Mouse (Mus musculus) olfactory bulb, adult 2 months (tissue): ENCODE data around the gene Asb7. TPM values are rescaled to one million over a fixed set of nuclear protein-coding genes. Genes with fewer than 3 reads are reported as not detected.

Experiments
- H3K27ac ChIP-seq: fragments of 200-500 bp; 2 replicates; pipeline ENCODE4 v1.5.1; 2012; ENCODE audit warnings: low read depth, low read length; ENCODE audit not compliant: insufficient read depth
- H3K4me1 ChIP-seq: fragments of 200-500 bp; 2 replicates; pipeline ENCODE4 v1.6.1; 2012; ENCODE audit warnings: low read length; ENCODE audit not compliant: control insufficient read depth, insufficient read depth
- H3K4me3 ChIP-seq: fragments of 200-500 bp; 2 replicates; pipeline ENCODE4 v1.5.1; 2012; ENCODE audit warnings: mild to moderate bottlenecking, low read depth, low read length, moderate library complexity; ENCODE audit not compliant: insufficient read depth
- CTCF ChIP-seq: fragments of 200-500 bp; IDR thresholded peaks from 2 replicates; pipeline ENCODE4 v1.5.1; 2012; ENCODE audit warnings: low read depth, mild to moderate bottlenecking, low read length, moderate library complexity; ENCODE audit not compliant: insufficient read depth
- POLR2A ChIP-seq: fragments of 200-500 bp; IDR thresholded peaks from 2 replicates; pipeline ENCODE4 v1.6.1; 2012; ENCODE audit warnings: mild to moderate bottlenecking, low read depth, low read length, moderate library complexity; ENCODE audit not compliant: insufficient read depth
- WGBS: fragments of 180-500 bp; shearing (Covaris S2); methylation state at CpG from one replicate; pipeline ENCODE4 v1.1.7; 2018; 5-methylcytosine and 5-hydroxymethylcytosine counted together
- polyA plus RNA-seq: library from polyadenylated mRNA; stranded (reverse); fragments of >200 nt; gene quantifications from 2 replicates; pipeline ENCODE4 v1.2.4, GENCODE M21; 2012; ENCODE audit warnings: low replicate concordance; ENCODE audit not compliant: missing spikeins, insufficient read depth, insufficient read length

Gene Asb7
- polyA plus RNA-seq, 1 experiment: not detected

DNA sequence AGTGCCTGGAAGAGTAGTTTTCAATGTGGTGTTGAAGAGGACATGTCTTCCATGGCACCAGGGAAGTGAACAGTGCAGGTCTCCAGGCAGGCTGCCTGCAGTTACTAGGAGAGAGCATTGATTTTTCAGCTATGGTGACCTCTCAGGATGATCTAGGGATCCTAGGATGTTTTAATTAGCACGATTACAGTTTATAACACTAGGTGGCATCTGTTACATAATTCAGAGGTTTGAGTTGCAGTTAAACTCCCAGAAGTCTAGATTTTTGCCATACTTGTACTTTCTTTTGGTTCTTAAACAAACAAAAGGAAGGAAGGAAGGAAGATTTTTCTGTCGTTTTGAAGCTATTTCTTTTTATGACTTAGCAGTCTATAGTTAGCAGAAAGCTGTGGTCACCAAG lies 21.8 kb upstream of the Asb7 start:
- Histone ChIP-seq H3K4me3 (no peak overlapping the region), H3K27ac (no peak overlapping the region), H3K4me1 (no peaks in the 10 kb centered on the region)
- TF ChIP-seq CTCF (no peak), POLR2A (no peak)
- 24% methylated on average over 2 of the region's 2 CpGs for WGBS

DNA sequence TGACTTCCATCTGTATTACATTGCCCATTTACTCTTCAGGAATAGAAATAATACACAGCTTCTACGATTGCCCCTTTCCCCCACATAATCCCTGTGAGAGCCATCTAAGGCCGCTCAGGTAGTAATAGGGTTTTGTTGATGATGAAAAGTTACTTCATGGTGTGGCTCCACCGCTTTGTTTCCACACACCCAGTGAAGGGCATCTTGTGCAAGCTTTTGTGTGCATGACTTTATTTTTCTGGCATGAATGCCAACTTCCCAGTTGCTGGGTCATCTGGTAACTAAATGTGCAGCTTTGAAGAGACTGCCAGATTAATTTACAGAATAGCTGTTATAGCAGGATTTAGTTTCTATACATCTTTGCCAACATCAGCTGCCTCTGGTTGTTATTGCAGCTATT lies 15.2 kb upstream of the Asb7 start:
- Histone ChIP-seq H3K4me1 (no peaks in the 10 kb centered on the region), H3K27ac (no peak overlapping the region), H3K4me3 (no peak overlapping the region)
- WGBS: 92% methylated on average over 3 of the region's 3 CpGs
- TF ChIP-seq CTCF (no peak), POLR2A (no peak)

DNA sequence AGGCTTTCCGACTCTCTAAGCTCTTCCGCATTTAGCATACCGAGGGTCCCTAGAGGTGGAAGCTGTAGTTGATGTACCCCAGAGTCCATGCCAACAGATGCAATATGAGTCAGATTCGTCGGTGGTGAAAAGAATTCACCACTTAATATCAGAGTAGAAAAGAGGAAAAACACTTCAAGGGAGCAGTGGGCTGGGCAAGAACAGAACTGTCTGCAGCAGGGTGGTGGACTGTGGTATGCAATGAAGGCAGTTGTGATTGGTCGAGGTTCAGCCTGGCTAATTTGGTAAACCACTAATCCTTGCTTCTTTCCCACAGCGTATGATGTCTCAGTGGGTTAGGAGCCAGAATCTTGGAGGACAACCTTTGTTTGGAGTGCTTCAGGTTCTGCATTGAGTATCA lies 13.3 kb upstream of the Asb7 start:
- Histone ChIP-seq H3K27ac (no peak overlapping the region), H3K4me3 (no peak overlapping the region), H3K4me1 (no peaks in the 10 kb centered on the region)
- 90% methylated on average over 7 of the region's 7 CpGs for WGBS
- TF ChIP-seq CTCF (no peak), POLR2A (no peak)

DNA sequence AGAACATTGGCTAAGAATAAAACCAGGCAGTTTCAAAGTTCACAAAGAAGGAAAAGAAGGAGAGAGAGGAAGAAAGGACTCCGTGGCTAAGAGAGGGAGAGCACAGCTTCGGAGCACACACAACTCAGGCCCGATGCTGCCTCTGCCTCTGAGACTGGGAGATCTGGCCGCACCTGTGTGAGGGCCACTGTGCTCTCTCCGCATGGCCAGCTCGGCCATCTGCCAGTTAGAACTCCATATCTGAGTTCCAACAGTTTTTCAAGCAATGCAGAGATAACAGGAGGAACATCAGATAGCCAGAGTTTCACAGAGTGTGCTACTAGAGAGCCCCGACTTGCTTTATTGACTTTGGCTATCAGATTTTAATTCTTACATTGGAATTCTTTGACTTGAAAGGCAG lies 5.1 kb upstream of the Asb7 start:
- 77% methylated on average over 7 of the region's 7 CpGs for WGBS
- Histone ChIP-seq H3K4me1 (peaks cover 2% of the 10 kb centered on the region; the same call in 1 of the 2 replicates), H3K4me3 (no peak overlapping the region), H3K27ac (no peak overlapping the region)
- TF ChIP-seq CTCF: no peak
- no peak for TF ChIP-seq POLR2A

DNA sequence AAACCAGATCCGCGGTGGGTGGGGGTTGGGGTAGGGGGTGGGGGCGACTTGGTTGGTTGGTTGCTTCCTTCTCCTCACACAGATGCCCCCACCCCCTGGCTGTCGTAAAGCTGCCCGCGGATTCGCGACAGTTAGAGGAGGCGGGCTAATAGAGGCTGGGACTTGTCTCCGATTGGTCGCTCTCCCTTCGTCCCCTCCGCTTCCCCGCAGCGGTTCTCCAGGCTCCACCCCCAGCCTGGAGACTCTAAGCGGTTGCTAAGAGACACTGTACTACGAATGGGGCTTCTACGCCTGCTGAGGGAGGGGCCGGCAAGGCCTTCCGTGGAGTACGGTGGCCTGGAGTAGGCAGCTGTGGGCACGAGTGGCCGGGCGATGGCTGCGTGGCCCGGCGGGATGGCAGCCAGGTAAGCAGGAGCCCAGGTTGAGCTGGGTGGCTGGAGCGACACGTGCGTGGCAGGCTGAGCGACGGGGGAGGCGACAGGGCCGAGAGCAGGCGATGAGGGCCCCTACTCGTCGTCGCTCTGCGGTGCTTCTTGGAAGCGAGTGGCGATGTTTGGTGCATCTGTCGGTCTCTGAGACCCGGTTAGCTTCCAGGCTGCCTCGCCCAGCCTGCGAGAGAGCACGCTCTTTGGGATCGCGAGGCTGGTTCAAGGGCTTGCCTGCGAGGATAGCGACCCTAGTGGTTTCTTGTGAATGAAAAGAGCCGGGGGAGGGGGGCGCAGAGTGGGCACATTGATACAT lies 394 bp upstream of the Asb7 start, which contains the start of gene Lins1:
Lins1 (plus strand) TSS at position 270 of the 741 bp plus-strand sequence.
- Histone ChIP-seq H3K4me1 (peaks cover 6% of the 10 kb centered on the region), H3K4me3 (peak within 1 kb of the TSS; percentile 96), H3K27ac (peak within 1 kb of the TSS; percentile 88)
- WGBS: under 1% methylated on average over 52 of the region's 52 CpGs
- no peak for TF ChIP-seq CTCF
- TF ChIP-seq POLR2A: peak; percentile 67; the same call in 1 of the 2 replicates

DNA sequence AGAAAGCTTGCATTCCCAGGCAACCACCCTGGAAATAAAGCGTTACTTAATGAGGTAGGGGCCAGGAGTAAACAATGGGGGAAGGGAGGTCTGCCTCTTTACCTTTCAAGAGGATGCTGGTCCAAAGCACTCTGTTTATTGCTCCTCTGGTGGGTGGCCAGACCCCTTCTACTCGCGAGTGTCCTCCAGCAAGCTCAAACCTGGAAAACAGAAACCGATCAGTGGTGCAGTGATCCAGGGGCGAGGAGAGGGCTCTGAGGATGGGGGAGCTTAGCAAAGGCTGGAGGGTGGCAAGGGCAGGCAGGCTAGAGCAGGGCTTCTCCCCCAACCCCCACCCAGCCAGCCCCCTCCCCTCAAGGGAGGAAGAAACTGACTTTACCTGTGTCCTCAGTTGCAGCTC lies 675 bp downstream of the Asb7 start:
- H3K4me3 ChIP-seq: peak overlapping the region; percentile 73
- no peak for TF ChIP-seq POLR2A
- no peak for TF ChIP-seq CTCF
- H3K4me1 ChIP-seq: peaks cover 3% of the 10 kb centered on the region
- WGBS: 0% methylated on average over 5 of the region's 5 CpGs
- no peak overlapping the region for H3K27ac ChIP-seq

DNA sequence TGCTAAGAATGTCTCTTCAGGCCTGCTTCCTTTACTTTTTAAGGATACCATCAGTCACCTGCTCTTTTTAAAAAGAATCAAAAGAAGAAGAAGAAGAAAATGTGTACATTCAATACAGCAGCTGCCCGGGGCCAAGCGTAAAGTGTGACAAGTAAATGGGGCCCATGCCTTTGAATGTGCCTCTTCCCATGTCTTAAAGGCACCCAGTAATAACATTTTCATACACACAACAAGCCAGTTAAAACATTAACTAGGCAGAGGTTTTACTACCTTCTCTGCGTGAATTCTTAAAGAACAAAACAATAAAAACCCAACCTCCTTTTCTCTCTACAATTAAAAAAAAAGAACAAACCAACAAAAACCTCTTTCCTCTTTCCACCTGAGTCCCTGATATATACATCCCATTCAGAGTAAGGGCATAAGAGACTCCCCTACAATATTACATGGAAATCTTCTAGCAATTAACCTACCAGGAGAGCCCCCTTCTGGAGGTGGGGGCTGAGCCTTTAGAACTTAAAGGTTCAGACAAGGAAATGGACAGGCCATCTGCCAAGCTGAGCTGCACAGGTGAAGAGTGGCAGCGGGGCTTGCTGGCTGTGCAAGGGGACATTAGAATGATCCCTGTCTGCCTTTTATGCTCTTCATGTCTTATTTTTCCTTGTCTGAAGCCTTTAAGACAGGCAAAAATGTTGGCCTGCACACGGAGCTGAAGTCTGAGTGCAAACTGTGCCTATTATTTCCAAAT lies 7.1 kb downstream of the Asb7 start:
- TF ChIP-seq CTCF: no peak
- no peak overlapping the region for H3K4me3 ChIP-seq
- no peaks in the 10 kb centered on the region for H3K4me1 ChIP-seq
- H3K27ac ChIP-seq: no peak overlapping the region
- 89% methylated on average over 5 of the region's 5 CpGs for WGBS

DNA sequence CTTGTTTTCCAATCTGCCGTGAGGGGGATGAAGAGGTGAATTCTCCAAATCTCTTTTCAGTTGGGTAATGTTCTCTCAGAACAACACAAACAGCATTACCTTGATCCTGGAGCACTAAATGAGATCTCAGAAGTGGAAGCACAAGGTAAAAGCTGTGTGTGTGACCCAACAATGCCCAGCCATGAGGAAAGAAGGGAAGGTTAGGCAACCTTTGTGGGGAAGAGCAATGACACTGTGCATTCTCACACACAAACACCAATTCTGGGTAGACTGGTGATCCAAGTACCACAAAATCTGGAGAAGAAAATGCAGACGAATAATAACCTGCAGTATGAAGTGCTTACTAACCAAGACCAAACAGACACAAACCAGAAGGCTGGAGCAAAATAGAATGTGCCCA lies 13.6 kb downstream of the Asb7 start:
- no peak overlapping the region for H3K4me3 ChIP-seq
- no peaks in the 10 kb centered on the region for H3K4me1 ChIP-seq
- TF ChIP-seq POLR2A (no peak), CTCF (no peak)
- 98% methylated on average over 2 of the region's 2 CpGs for WGBS
- H3K27ac ChIP-seq: no peak overlapping the region

DNA sequence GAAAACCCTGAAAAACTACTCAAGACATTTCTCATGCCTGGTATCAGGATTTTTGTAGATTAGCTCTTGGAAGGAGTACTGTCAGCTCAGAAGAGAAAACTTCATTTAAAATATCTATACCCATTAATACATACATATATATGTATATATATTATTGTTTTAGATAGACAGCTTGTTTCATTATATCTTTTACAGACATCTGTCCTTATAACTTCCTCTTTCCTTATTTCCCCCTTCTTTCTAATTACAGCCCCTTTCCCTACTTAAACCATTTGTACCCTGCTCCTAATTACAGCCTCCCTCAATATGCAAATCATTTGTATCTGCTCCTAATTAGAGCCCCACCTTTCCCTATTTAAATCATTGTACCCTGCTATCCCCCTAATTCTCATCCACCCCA lies 22.3 kb downstream of the Asb7 start:
- no peak for TF ChIP-seq CTCF
- TF ChIP-seq POLR2A: no peak
- no peak overlapping the region for H3K4me3 ChIP-seq
- no peaks in the 10 kb centered on the region for H3K4me1 ChIP-seq
- no peak overlapping the region for H3K27ac ChIP-seq
